Mouse (Mus musculus): ENCODE measurements around the gene 4933428G20Rik. TPM values are rescaled to one million over a fixed set of nuclear protein-coding genes. Genes with fewer than 3 reads are reported as not detected.
A peak's percentile ranks its signal among the peaks of the same experiment; 100 is the strongest.

The 4933428G20Rik gene
- polyA plus RNA-seq, 1 experiment from 2014 or later, result 0.11 TPM

DNA sequence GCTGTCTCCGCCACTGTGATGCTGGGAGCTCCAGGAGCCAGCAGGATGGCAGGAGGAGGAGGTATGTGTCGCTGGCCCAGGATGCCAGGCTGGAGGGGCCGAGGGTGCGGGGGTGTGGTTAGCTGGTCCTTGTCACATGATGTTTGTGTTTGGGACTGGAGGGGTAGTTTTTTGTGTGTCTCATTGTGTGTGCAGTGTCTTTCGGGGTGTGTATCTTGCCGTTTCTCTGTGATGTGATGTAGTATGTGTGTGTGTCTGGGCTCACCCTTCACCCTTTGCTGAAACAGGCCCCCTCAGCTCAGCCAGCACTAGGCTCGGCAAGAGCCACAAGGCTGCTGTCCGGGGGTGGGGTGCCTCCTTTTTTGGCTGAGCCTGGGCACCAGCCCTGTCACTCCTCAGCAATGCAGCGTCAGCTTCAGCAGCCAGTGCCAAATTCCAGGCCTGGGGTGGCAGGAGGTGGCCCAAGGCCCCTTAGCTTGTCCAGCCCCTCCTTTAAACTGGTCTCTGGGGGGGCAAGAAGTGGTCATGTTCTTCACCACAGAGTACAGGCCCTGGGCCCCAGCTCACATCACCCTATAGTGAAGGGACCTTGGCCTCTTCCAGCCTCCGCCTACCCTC lies 49.7 kb downstream of the 4933428G20Rik start:
- ATAC-seq (replicated peaks; ENCODE audit: insufficient number of reproducible peaks, low FRiP score, low TSS enrichment), result no peak
- peak overlapping the region; percentile 68 for H3K4me2 ChIP-seq
- peaks cover 46% of the 10 kb centered on the region for H3K36me3 ChIP-seq (ENCODE audit: control insufficient read depth, insufficient read depth, low read length)
- no peaks in the 10 kb centered on the region for H3K9me3 ChIP-seq (replicated peaks; ENCODE audit: control insufficient read depth, low read length)
- peak overlapping the region; percentile 33 for H3K4me3 ChIP-seq (ENCODE audit: low read depth, low read length)
- peaks cover 31% of the 10 kb centered on the region for H3K4me1 ChIP-seq (ENCODE audit: control insufficient read depth, insufficient read depth, low read length)
- H3K27me3 ChIP-seq (ENCODE audit: control insufficient read depth, insufficient read depth, low read length), result no peaks in the 10 kb centered on the region
- peak overlapping the region; percentile 62 for H3K9ac ChIP-seq (ENCODE audit: low read depth, low read length)
- peak overlapping the region; percentile 73; the same call in 1 of the 2 replicates for H3K27ac ChIP-seq (ENCODE audit: low read depth, low read length)
- WGBS (ENCODE audit: insufficient replicate concordance), result 41% methylated on average over 10 of the region's 10 CpGs

GRCm38 (mm10) chr11:97449601-97450293 lies 50.4 kb downstream of the 4933428G20Rik start:
- peak; percentile 40; the same call in 1 of the 2 replicates for ATAC-seq (replicated peaks; ENCODE audit: insufficient number of reproducible peaks, low FRiP score, low TSS enrichment)
- H3K9me3 ChIP-seq (replicated peaks; ENCODE audit: control insufficient read depth, low read length), result no peaks in the 10 kb centered on the region
- H3K27me3 ChIP-seq (ENCODE audit: control insufficient read depth, insufficient read depth, low read length), result no peaks in the 10 kb centered on the region
- WGBS (ENCODE audit: insufficient replicate concordance), result 11% methylated on average over 15 of the region's 15 CpGs
- H3K27ac ChIP-seq (ENCODE audit: low read depth, low read length), result peak overlapping the region; percentile 73
- peaks cover 34% of the 10 kb centered on the region for H3K4me1 ChIP-seq (ENCODE audit: control insufficient read depth, insufficient read depth, low read length)
- peak overlapping the region; percentile 68 for H3K4me2 ChIP-seq
- H3K4me3 ChIP-seq (ENCODE audit: low read depth, low read length), result peak overlapping the region; percentile 33
- H3K9ac ChIP-seq (ENCODE audit: low read depth, low read length), result peak overlapping the region; percentile 62
- H3K36me3 ChIP-seq (ENCODE audit: control insufficient read depth, insufficient read depth, low read length), result peaks cover 48% of the 10 kb centered on the region

- no peak for ATAC-seq (replicated peaks; ENCODE audit: insufficient number of reproducible peaks, low FRiP score, low TSS enrichment)
- Histone ChIP-seq H3K4me1 (ENCODE audit: control insufficient read depth, insufficient read depth, low read length) (peaks cover 34% of the 10 kb centered on the region), H3K27me3 (ENCODE audit: control insufficient read depth, insufficient read depth, low read length) (no peaks in the 10 kb centered on the region), H3K36me3 (ENCODE audit: control insufficient read depth, insufficient read depth, low read length) (peaks cover 47% of the 10 kb centered on the region), H3K9ac (ENCODE audit: low read depth, low read length) (no peak overlapping the region), H3K27ac (ENCODE audit: low read depth, low read length) (0 out of 2 replicates have a peak overlapping the region, but pooled peaks have one; percentile 73), H3K4me3 (ENCODE audit: low read depth, low read length) (no peak overlapping the region), H3K9me3 (replicated peaks; ENCODE audit: control insufficient read depth, low read length) (no peaks in the 10 kb centered on the region), H3K4me2 (no peak overlapping the region)
- WGBS (ENCODE audit: insufficient replicate concordance), result 89% methylated on average over 11 of the region's 11 CpGs
Observed at GRCm38 (mm10) chr11:97448611-97449394, 51.3 kb downstream of the 4933428G20Rik start.

DNA sequence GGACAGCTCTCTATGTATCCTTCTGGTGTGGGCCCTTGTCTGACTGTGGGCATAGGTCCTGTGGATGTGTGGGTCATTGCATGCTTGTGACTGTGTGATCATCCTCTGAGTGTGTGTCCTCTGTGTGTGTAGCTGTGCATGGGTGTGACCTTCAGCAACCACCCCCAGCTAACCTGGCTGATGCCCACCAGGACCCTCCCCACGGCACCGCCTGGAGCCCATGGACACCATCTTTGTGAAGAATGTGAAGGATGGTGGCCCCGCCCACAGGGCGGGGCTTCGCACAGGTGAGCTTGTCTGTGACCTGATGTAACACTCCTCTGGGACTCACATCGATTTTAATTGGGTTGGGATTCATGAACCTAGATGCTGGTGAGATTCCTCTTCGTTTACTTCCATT lies 52.2 kb downstream of the 4933428G20Rik start:
- no peaks in the 10 kb centered on the region for H3K27me3 ChIP-seq (ENCODE audit: control insufficient read depth, insufficient read depth, low read length)
- H3K4me1 ChIP-seq (ENCODE audit: control insufficient read depth, insufficient read depth, low read length), result peaks cover 42% of the 10 kb centered on the region
- H3K27ac ChIP-seq (ENCODE audit: low read depth, low read length), result no peak overlapping the region
- H3K36me3 ChIP-seq (ENCODE audit: control insufficient read depth, insufficient read depth, low read length), result peaks cover 47% of the 10 kb centered on the region
- H3K4me2 ChIP-seq, result no peak overlapping the region
- H3K9me3 ChIP-seq (replicated peaks; ENCODE audit: control insufficient read depth, low read length), result no peaks in the 10 kb centered on the region
- no peak for ATAC-seq (replicated peaks; ENCODE audit: insufficient number of reproducible peaks, low FRiP score, low TSS enrichment)
- 79% methylated on average over 7 of the region's 7 CpGs for WGBS (ENCODE audit: insufficient replicate concordance)
- no peak overlapping the region for H3K9ac ChIP-seq (ENCODE audit: low read depth, low read length)
- H3K4me3 ChIP-seq (ENCODE audit: low read depth, low read length), result no peak overlapping the region

- Histone ChIP-seq H3K27me3 (ENCODE audit: control insufficient read depth, insufficient read depth, low read length) (no peaks in the 10 kb centered on the region), H3K9me3 (replicated peaks; ENCODE audit: control insufficient read depth, low read length) (no peaks in the 10 kb centered on the region), H3K4me2 (peak overlapping the region; percentile 87), H3K36me3 (ENCODE audit: control insufficient read depth, insufficient read depth, low read length) (peaks cover 30% of the 10 kb centered on the region), H3K4me1 (ENCODE audit: control insufficient read depth, insufficient read depth, low read length) (peaks cover 59% of the 10 kb centered on the region), H3K27ac (ENCODE audit: low read depth, low read length) (peak overlapping the region; percentile 90), H3K4me3 (ENCODE audit: low read depth, low read length) (no peak overlapping the region), H3K9ac (ENCODE audit: low read depth, low read length) (peak overlapping the region; percentile 60)
- peak; percentile 81 for ATAC-seq (replicated peaks; ENCODE audit: insufficient number of reproducible peaks, low FRiP score, low TSS enrichment)
- WGBS (ENCODE audit: insufficient replicate concordance), result 31% methylated on average over 4 of the region's 4 CpGs
Observed at GRCm38 (mm10) chr11:97445999-97446511, 54.1 kb downstream of the 4933428G20Rik start.

GRCm38 (mm10) chr11:97445596-97445995 lies 54.5 kb downstream of the 4933428G20Rik start:
- peak overlapping the region; percentile 60 for H3K9ac ChIP-seq (ENCODE audit: low read depth, low read length)
- H3K9me3 ChIP-seq (replicated peaks; ENCODE audit: control insufficient read depth, low read length), result no peaks in the 10 kb centered on the region
- peaks cover 30% of the 10 kb centered on the region for H3K36me3 ChIP-seq (ENCODE audit: control insufficient read depth, insufficient read depth, low read length)
- no peak for ATAC-seq (replicated peaks; ENCODE audit: insufficient number of reproducible peaks, low FRiP score, low TSS enrichment)
- H3K4me3 ChIP-seq (ENCODE audit: low read depth, low read length), result no peak overlapping the region
- peak overlapping the region; percentile 87 for H3K4me2 ChIP-seq
- H3K27ac ChIP-seq (ENCODE audit: low read depth, low read length), result peak overlapping the region; percentile 90
- H3K27me3 ChIP-seq (ENCODE audit: control insufficient read depth, insufficient read depth, low read length), result no peaks in the 10 kb centered on the region
- H3K4me1 ChIP-seq (ENCODE audit: control insufficient read depth, insufficient read depth, low read length), result peaks cover 60% of the 10 kb centered on the region
- WGBS (ENCODE audit: insufficient replicate concordance), result 51% methylated on average over 6 of the region's 6 CpGs

DNA sequence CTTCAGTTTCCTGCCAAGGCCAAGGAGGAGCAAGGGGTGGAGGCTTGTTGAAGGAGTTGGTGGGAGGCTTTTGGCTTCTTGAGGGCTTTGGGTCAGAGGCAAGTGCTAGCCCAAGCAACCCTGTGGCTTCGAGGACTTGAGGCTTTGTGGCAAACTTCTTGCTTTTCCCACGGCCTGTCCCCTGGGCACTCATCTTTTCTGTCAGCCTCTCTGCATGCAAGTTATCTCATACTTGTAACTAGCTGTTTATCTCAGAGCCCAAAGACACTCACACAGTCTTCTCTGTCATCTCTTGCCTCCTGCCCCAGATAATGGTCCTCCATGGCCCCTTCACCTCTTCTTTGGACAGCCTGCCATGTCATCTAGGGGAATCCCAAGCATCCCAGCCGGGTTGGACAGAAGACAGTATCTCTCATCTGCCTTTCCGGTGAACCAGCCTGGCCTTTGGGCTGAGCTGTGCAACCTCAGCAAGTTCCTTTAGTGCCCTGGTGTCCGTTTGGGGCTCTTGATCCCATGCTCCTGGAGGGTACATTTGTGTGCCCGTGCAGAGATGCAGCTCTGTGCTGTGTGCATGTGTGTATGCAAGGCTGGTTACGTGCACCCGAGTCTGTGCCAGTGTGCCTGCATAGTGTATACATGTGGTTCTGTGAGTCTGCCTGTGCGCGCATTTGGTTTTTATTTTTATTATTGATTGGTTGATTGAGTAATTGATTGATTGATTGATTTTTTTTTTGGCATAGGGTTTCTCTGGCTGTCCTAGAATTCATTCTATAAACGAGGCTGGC lies 57.1 kb downstream of the 4933428G20Rik start:
- Histone ChIP-seq H3K27me3 (ENCODE audit: control insufficient read depth, insufficient read depth, low read length) (no peaks in the 10 kb centered on the region), H3K9me3 (replicated peaks; ENCODE audit: control insufficient read depth, low read length) (no peaks in the 10 kb centered on the region), H3K27ac (ENCODE audit: low read depth, low read length) (peak overlapping the region; percentile 92), H3K4me2 (peak overlapping the region; percentile 87), H3K36me3 (ENCODE audit: control insufficient read depth, insufficient read depth, low read length) (peaks cover 18% of the 10 kb centered on the region), H3K9ac (ENCODE audit: low read depth, low read length) (peak overlapping the region; percentile 90), H3K4me1 (ENCODE audit: control insufficient read depth, insufficient read depth, low read length) (peaks cover 60% of the 10 kb centered on the region), H3K4me3 (ENCODE audit: low read depth, low read length) (peak overlapping the region; percentile 95)
- ATAC-seq (replicated peaks; ENCODE audit: insufficient number of reproducible peaks, low FRiP score, low TSS enrichment), result no peak
- 60% methylated on average over 11 of the region's 11 CpGs for WGBS (ENCODE audit: insufficient replicate concordance)

All from heart, embryonic 11.5 days (tissue).